Mouse (Mus musculus): ENCODE results near the gene Chtf18. TPM values are rescaled to one million over a fixed set of nuclear protein-coding genes. Genes with fewer than 3 reads are reported as not detected.

Gene Chtf18
- total RNA-seq, 2 experiments from 2014 or later, result 7.6 to 8.6 TPM

GRCm38 (mm10) chr17:25738861-25739260, 11.6 kb upstream of the Chtf18 start:
- ATAC-seq (replicated peaks; ENCODE audit: low FRiP score, poor library complexity, severe bottlenecking), result no peak

GRCm38 (mm10) chr17:25735745-25736144, 8.5 kb upstream of the Chtf18 start, which contains the start of gene Mslnl:
Mslnl (plus strand) TSS chr17:25736042.
- no peak for ATAC-seq (replicated peaks; ENCODE audit: low FRiP score, poor library complexity, severe bottlenecking)

- ATAC-seq (replicated peaks; ENCODE audit: low FRiP score, poor library complexity, severe bottlenecking), result no peak
These were observed 8.0 kb upstream of the Chtf18 start for GRCm38 (mm10) chr17:25735246-25735645.

GRCm38 (mm10) chr17:25732082-25732481, 4.9 kb upstream of the Chtf18 start:
- 0 out of 2 replicates have a peak, but pooled peaks have one; percentile 31 for ATAC-seq (replicated peaks; ENCODE audit: low FRiP score, poor library complexity, severe bottlenecking)

- no peak for ATAC-seq (replicated peaks; ENCODE audit: low FRiP score, poor library complexity, severe bottlenecking)
These were observed 721 bp upstream of the Chtf18 start for GRCm38 (mm10) chr17:25728009-25728270.

GRCm38 (mm10) chr17:25725264-25725663, 2.0 kb downstream of the Chtf18 start:
- no peak for ATAC-seq (replicated peaks; ENCODE audit: low FRiP score, poor library complexity, severe bottlenecking)

DNA sequence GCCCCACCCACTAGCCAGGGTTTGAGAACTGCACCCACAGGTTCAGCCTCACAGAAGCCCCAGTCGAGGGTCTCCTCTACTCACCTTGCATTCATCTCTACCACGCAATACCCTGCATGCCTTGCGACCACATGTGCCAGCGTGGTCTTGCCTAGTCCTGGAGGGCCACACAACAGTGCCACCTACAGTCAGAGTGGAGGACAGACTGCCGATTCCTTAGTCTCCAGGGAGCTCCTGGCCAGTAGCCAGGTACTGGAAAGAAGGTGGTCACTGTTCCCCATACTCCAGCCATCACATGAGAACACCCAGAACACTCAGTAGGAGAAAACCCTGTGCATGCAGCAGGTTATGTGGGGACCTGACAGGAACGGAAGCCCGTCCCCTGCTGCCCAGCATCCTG, 3.3 kb downstream of the Chtf18 start:
- ATAC-seq (replicated peaks; ENCODE audit: low FRiP score, poor library complexity, severe bottlenecking), result no peak

DNA sequence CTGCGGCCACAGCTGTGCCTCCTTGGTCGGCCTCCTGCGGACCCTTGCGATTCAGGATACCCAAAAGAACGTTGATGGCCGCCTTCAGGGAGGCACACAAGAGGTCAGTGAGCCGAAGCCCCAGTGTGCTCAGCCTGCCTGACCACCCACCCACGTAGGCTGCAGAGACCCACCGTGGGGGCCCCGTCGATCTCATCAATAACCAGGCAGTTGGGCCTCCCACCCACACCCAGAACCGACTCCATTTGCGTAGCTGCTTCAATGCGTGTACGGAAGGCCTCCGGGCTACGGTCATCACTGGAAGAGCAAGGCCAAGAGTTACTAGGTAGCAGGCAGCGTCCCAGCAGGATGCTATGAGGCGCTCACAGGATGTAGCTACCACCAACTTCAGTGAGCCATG, 3.7 kb downstream of the Chtf18 start:
- no peak for ATAC-seq (replicated peaks; ENCODE audit: low FRiP score, poor library complexity, severe bottlenecking)

GRCm38 (mm10) chr17:25721476-25721875, 5.7 kb downstream of the Chtf18 start:
- no peak for ATAC-seq (replicated peaks; ENCODE audit: low FRiP score, poor library complexity, severe bottlenecking)

DNA sequence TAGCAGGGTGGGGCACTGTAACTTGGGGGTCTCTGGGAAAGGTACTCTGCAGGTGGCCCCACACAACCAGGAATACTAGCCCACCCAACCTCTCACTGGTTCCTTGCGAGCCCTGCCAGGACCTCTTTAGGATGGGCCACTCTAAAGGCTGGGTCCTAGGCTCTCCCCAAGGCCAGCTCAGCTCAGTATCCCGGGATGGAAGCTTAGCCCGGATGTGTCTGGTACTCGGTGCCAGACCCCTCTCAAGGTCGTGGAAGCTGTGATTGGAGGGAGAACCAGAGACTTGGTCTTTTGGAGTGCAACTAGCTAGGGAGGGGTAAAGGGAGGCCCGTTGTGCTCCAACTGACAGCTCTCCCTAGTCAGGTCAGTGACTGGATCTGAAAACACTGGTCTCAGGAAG, 9.5 kb downstream of the Chtf18 start:
- ATAC-seq (replicated peaks; ENCODE audit: low FRiP score, poor library complexity, severe bottlenecking), result no peak

DNA sequence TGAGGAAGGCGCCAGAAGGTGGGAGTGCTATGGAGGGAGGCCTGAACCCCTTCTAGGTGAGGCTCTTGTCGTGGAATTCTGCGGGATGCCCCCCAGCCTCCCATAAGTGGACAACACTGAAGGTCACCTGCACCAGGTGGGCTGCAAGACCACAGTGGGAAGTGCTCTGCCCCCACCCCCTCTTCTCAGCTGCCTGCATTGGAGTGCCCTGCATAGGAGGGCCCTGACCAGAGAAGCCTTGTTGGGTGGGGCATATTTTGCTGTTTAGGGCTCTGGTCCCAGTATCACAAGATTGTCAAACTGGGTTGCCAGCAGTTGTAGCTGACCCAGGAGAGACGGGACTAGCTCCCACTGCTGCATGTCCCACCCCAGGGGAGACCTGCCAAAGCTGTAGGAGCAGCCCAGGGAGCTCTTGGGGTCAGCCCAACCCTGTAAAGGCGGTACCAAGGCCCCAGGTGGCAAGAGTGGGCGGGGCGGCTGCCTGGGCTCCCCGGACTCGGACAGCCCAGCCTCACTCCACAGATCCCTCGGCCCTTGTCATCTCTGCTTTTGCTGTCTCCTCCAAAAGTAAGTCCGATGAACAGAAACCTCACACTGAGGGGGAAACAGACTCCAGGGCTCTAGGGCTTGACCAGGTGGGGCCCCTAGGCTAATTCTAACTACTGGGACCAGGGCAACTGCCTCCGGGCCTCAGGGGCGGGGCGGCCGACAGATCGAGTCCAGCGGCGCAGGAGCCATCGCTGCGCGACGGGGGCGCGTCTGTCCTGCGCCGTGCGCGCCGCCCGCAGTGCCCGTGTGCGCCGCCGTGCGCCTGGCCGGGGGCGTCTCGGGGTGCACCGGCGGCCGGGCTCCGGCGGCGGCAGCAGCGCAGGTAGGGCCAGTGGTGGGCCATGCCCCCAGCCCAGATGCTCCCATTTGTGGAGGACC, 10.2 kb downstream of the Chtf18 start, which contains the start of gene Gng13:
TSS of gene Gng13 (plus strand) at position 461 of the 927 bp plus-strand sequence.
- no peak for ATAC-seq (replicated peaks; ENCODE audit: low FRiP score, poor library complexity, severe bottlenecking)

DNA sequence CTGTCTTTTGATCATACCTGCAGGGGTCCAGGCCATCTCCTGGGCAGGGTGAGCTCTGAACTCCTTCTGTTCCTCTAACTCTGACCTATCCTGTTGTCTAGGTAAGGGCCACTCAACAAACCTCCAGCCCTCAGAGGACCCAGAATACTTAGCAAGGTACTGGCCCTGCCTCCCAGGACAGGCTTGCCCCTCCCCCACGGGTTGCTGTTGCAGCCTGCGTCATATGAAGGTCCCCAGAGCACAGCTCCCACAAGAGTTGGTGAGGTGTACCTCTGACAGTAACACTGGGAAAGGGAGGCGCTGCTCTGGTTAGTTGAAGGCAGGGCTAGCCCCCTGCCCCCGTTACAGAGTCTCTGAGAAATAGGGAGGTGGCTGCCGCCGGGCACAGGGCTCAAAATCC, 11.1 kb downstream of the Chtf18 start:
- ATAC-seq (replicated peaks; ENCODE audit: low FRiP score, poor library complexity, severe bottlenecking), result no peak

- no peak for ATAC-seq (replicated peaks; ENCODE audit: low FRiP score, poor library complexity, severe bottlenecking)
These were observed 11.6 kb downstream of the Chtf18 start for GRCm38 (mm10) chr17:25715627-25716026.

DNA sequence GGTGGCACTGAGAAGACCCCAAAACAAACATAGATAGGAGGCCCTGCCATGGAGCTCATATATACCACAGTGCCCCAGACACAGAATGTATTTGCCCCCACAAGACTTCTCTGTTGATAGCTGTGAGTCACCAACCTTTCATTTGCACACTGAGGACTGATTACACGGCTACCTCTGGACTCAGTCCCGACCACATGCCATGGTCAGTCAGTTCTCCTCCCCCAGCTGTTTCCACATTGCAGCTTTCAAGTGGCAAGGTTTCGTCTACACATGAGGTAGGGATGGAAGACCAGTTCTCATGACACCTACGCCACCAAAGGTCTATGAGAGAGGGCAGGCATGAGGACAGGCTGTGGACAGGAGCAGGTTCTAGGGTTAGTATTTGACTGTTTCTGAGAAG, 16.1 kb downstream of the Chtf18 start:
- ATAC-seq (replicated peaks; ENCODE audit: low FRiP score, poor library complexity, severe bottlenecking), result no peak

- 0 out of 2 replicates have a peak, but pooled peaks have one; percentile 44 for ATAC-seq (replicated peaks; ENCODE audit: low FRiP score, poor library complexity, severe bottlenecking)
These were observed 17.2 kb downstream of the Chtf18 start for GRCm38 (mm10) chr17:25709994-25710393.

DNA sequence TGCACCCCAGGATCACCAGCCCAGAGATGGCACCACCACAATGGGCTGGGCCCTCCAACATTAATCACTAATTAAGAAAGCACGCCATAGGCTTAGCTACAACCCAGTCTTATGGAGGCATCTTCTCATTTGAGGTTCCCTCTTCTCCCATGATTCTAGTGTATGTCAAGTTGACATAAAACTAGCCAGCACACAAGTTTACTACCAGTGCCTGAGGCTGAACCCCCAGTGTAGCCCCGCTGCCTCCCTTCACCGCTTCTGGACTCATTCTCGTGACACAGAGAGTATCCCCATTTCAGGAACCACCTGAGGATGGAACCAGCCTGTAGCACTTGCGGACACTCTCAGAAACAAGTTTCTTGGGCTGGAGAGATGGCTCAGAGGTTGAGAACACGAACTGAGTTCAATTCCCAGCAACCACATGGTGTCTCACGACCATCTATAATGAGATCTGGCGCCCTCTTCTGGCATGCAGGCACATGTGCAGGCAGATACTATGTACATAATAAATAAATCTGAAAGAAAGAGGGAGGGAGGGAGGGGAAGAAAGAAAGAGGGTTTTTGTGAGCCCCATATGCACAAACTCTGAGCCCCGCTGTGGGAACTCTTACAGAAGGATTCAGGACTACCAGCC, 26.2 kb downstream of the Chtf18 start:
- no peak for ATAC-seq (replicated peaks; ENCODE audit: low FRiP score, poor library complexity, severe bottlenecking)

GRCm38 (mm10) chr17:25698446-25698845, 28.8 kb downstream of the Chtf18 start:
- ATAC-seq (replicated peaks; ENCODE audit: low FRiP score, poor library complexity, severe bottlenecking), result peak; percentile 81

DNA sequence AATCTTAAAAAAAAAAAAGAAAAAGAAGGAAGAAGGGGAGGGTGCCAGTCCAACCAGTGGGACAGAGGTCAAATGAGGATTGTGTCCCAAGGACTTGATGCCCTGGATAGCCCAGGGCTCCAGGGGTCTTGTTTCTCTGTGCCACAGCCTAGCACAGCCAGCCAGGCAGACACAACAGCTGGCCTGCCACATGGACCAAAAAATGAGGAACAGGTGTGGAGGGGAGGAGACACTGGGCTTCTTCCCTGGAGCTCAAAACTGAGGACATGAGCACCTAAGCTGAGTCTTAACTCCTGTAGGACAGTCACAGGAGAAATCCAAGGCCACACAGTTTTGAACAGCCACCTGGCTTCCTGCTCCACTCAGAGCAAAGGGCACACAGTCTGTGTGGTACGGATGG, 31.0 kb downstream of the Chtf18 start:
- no peak for ATAC-seq (replicated peaks; ENCODE audit: low FRiP score, poor library complexity, severe bottlenecking)

DNA sequence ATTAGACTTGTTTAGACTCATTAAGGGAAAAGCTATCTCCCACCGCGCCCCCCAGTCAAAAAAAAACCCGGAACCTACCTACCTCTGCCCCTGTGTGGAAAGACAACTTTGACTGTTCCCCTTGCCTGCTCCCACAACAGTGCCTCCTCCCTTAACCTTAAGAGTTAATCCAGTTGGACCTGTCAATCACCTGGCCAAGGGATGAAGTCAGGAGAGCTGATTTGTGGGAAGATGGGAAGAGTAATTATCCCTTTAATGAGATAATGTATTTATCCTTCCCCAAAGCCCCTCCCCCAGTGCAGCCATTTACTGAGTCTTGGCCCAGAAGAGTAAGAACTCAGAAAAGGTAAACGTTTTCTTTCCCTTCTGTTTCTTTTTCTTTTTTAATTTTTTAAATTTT, 38.3 kb downstream of the Chtf18 start:
- no peak for ATAC-seq (replicated peaks; ENCODE audit: low FRiP score, poor library complexity, severe bottlenecking)

- no peak for ATAC-seq (replicated peaks; ENCODE audit: low FRiP score, poor library complexity, severe bottlenecking)
These were observed 40.9 kb downstream of the Chtf18 start for GRCm38 (mm10) chr17:25686323-25686722.

DNA sequence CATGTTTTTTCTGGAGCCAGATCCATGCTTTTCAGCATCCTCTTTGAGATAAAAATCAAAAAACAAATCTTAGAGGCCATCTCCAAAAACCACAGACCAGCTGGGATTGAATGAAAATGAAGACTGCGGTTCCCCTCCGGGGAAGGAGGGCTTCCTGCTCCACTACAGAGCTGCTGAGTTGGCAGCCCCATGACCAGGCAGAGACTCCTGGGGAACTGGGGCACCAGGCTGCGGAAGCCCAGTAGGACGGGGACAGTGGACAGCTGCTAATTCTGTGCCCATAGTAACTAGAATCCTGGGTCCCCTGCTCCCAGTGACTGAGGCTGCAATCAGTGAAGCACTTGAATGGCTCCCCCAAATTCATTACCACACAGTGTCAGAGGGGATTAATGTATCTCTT, 45.6 kb downstream of the Chtf18 start:
- no peak for ATAC-seq (replicated peaks; ENCODE audit: low FRiP score, poor library complexity, severe bottlenecking)

Data from erythroblast, adult 5-6 weeks (primary cell).